Mouse (Mus musculus) cortical plate, adult 2 months (tissue): ENCODE results near the gene Gba.

Source experiments
- CTCF ChIP-seq: fragments of 200-500 bp; IDR thresholded peaks from 2 replicates; pipeline ENCODE4 v1.5.1; 2011; ENCODE audit warnings: mild to moderate bottlenecking, control low read depth, low read length; ENCODE audit not compliant: insufficient read depth; ENCODE audit errors: extremely low read depth
- POLR2A ChIP-seq: fragments of 200-500 bp; IDR thresholded peaks from 2 replicates; pipeline ENCODE4 v1.6.1; 2011; ENCODE audit warnings: mild to moderate bottlenecking, low read length, control low read depth; ENCODE audit not compliant: insufficient read depth; ENCODE audit errors: extremely low read depth

GRCm38 (mm10) chr3:89243609-89244008, 40.9 kb downstream of the Gba start:
- no peak for TF ChIP-seq POLR2A
- peak; percentile 32; the same call in 1 of the 2 replicates for TF ChIP-seq CTCF
